Mouse (Mus musculus): ENCODE data around the gene Nicn1.
"Not testable (repeated sequence)": the region's sequence is repeated elsewhere in the genome, so short reads cannot be mapped to it uniquely, and the experiment has no call there.

- TF ChIP-seq CTCF (IDR thresholded peaks at IDR 0.05; ENCODE audit: borderline replicate concordance, insufficient read depth, low read length); POLR2A (IDR thresholded peaks at IDR 0.05; ENCODE audit: low read depth, low read length): not testable (repeated sequence)
Measured at GRCm38 (mm10) chr9:108287526-108288238, 2.5 kb upstream of the Nicn1 start.
